Mouse (Mus musculus) MEL (cell line): ENCODE data around the gene Adgrb3. TPM values are rescaled to one million over a fixed set of nuclear protein-coding genes. Genes with fewer than 3 reads are reported as not detected.
A peak's percentile ranks its signal among the peaks of the same experiment; 100 is the strongest.

Experiments
- DNase-seq: peaks from one replicate; pipeline ENCODE4 v3.0.0; 2011; ENCODE audit warnings: low read depth, low spot score
- H3K27ac ChIP-seq: 2 replicates; pipeline ENCODE4 v1.5.1; 2012; ENCODE audit warnings: low read depth, mild to moderate bottlenecking, control low read depth, low read length, moderate library complexity; ENCODE audit not compliant: control insufficient read depth
- H3K27me3 ChIP-seq, 2 experiments: fragments of 150-350 bp in 1 of 2; sonication (generic) in 1 of 2; 2 replicates each; pipeline ENCODE4 v1.6.1; 2012; ENCODE audit warnings: low read length in 2 of 2, mild to moderate bottlenecking in 2 of 2, improper control_type of control experiment in 1 of 2, moderate library complexity in 1 of 2; ENCODE audit not compliant: insufficient read depth in 2 of 2, control insufficient read depth in 1 of 2
- H3K36me3 ChIP-seq, 2 experiments: 2 replicates each; pipeline ENCODE4 v1.6.1; 2012 to 2014; ENCODE audit warnings: low read length in 2 of 2, improper control_type of control experiment in 1 of 2, inconsistent platforms in 1 of 2, mild to moderate bottlenecking in 1 of 2; ENCODE audit not compliant: insufficient read depth in 2 of 2, control insufficient read depth in 1 of 2
- H3K4me1 ChIP-seq, 2 experiments: fragments of 150-350 bp in 1 of 2; sonication (generic) in 1 of 2; 2 replicates each; pipeline ENCODE4 v1.6.1; 2012; ENCODE audit warnings: low read length in 2 of 2, improper control_type of control experiment in 1 of 2, mild to moderate bottlenecking in 1 of 2; ENCODE audit not compliant: insufficient read depth in 2 of 2, control insufficient read depth in 1 of 2
- H3K4me3 ChIP-seq, 2 experiments: fragments of 150-350 bp in 1 of 2; sonication (generic) in 1 of 2; 2 replicates each; pipeline ENCODE4 v1.5.1; 2012; ENCODE audit warnings: low read depth in 2 of 2, low read length in 2 of 2, mild to moderate bottlenecking in 2 of 2, moderate library complexity in 2 of 2, control low read depth in 1 of 2, improper control_type of control experiment in 1 of 2; ENCODE audit not compliant: control insufficient read depth in 1 of 2, insufficient read depth in 1 of 2
- H3K79me2 ChIP-seq: 2 replicates; pipeline ENCODE4 v1.6.1; 2012; ENCODE audit warnings: mild to moderate bottlenecking, low read length, moderate library complexity; ENCODE audit not compliant: control insufficient read depth, poor library complexity, insufficient read depth
- H3K9ac ChIP-seq: 2 replicates; pipeline ENCODE4 v1.6.1; 2012; ENCODE audit warnings: low read depth, mild to moderate bottlenecking, control low read depth, low read length, moderate library complexity; ENCODE audit not compliant: control insufficient read depth, poor library complexity, severe bottlenecking
- H3K9me3 ChIP-seq: fragments of 150-350 bp; sonication (generic); replicated peaks from 2 replicates; pipeline ENCODE4 v1.6.1; 2012; ENCODE audit warnings: mild to moderate bottlenecking, low read length, improper control_type of control experiment, moderate library complexity; ENCODE audit not compliant: insufficient read depth
- BHLHE40 ChIP-seq: IDR thresholded peaks from 2 replicates; pipeline ENCODE4 v1.6.1; 2012; ENCODE audit warnings: low read depth, mild to moderate bottlenecking, inconsistent platforms, low read length, improper control_type of control experiment, borderline replicate concordance
- CHD1 ChIP-seq: IDR thresholded peaks from 2 replicates; pipeline ENCODE4 v1.6.1; 2012; ENCODE audit warnings: low read depth, mild to moderate bottlenecking, inconsistent platforms, low read length, improper control_type of control experiment
- CTCF ChIP-seq, 3 experiments: IDR thresholded peaks in 2 of 3; conservative IDR thresholded peaks in 1 of 3; 2 replicates each; pipeline ENCODE4 v1.5.1; 2011 to 2012; ENCODE audit warnings: low read length in 3 of 3, low read depth in 2 of 3, mild to moderate bottlenecking in 2 of 3, improper control_type of control experiment in 1 of 3, inconsistent platforms in 1 of 3, mixed read lengths in 1 of 3, moderate library complexity in 1 of 3; ENCODE audit not compliant: control insufficient read depth in 1 of 3, insufficient read depth in 1 of 3, poor library complexity in 1 of 3, severe bottlenecking in 1 of 3
- E2F4 ChIP-seq: IDR thresholded peaks from 2 replicates; pipeline ENCODE4 v1.6.1; 2011; ENCODE audit warnings: low read depth, low read length, improper control_type of control experiment, borderline replicate concordance
- EP300 ChIP-seq, 2 experiments: IDR thresholded peaks; 2 replicates each; pipeline ENCODE4 v1.6.1; 2011; ENCODE audit warnings: improper control_type of control experiment in 2 of 2, low read length in 2 of 2, low read depth in 1 of 2, mild to moderate bottlenecking in 1 of 2
- ETS1 ChIP-seq: IDR thresholded peaks from 2 replicates; pipeline ENCODE4 v1.6.1; 2012; ENCODE audit warnings: low read depth, mild to moderate bottlenecking, inconsistent platforms, low read length, improper control_type of control experiment, moderate library complexity
- GATA1 ChIP-seq: IDR thresholded peaks from 2 replicates; pipeline ENCODE4 v1.6.1; 2011; ENCODE audit warnings: low read depth, low read length, improper control_type of control experiment
- HCFC1 ChIP-seq: IDR thresholded peaks from 2 replicates; pipeline ENCODE4 v1.6.1; 2012; ENCODE audit warnings: low read depth, mild to moderate bottlenecking, inconsistent platforms, low read length, improper control_type of control experiment, moderate library complexity
- KAT2A ChIP-seq: conservative IDR thresholded peaks from 2 replicates; pipeline ENCODE4 v1.6.1; 2012; ENCODE audit warnings: low read depth, low read length, improper control_type of control experiment, inconsistent platforms
- MAFK ChIP-seq: IDR thresholded peaks from 2 replicates; pipeline ENCODE4 v1.6.1; 2011; ENCODE audit warnings: low read depth, mild to moderate bottlenecking, low read length, improper control_type of control experiment, borderline replicate concordance
- MAX ChIP-seq: IDR thresholded peaks from 2 replicates; pipeline ENCODE4 v1.6.1; 2011; ENCODE audit warnings: low read length, improper control_type of control experiment
- MAZ ChIP-seq: IDR thresholded peaks from 2 replicates; pipeline ENCODE4 v1.6.1; 2012; ENCODE audit warnings: low read depth, mild to moderate bottlenecking, inconsistent platforms, low read length, improper control_type of control experiment
- MXI1 ChIP-seq: IDR thresholded peaks from 2 replicates; pipeline ENCODE4 v1.6.1; 2011; ENCODE audit warnings: mild to moderate bottlenecking, low read depth, low read length, improper control_type of control experiment
- MYB ChIP-seq: IDR thresholded peaks from 2 replicates; pipeline ENCODE4 v1.6.1; 2011; ENCODE audit warnings: mild to moderate bottlenecking, low read depth, low read length, improper control_type of control experiment
- NELFE ChIP-seq: IDR thresholded peaks from 2 replicates; pipeline ENCODE4 v1.6.1; 2011; ENCODE audit warnings: low read depth, low read length, improper control_type of control experiment
- POLR2A ChIP-seq, 2 experiments: IDR thresholded peaks; 2 replicates each; pipeline ENCODE4 v1.6.1; 2011 to 2012; ENCODE audit warnings: low read length in 2 of 2, mild to moderate bottlenecking in 2 of 2, control low read depth in 1 of 2, improper control_type of control experiment in 1 of 2, low read depth in 1 of 2, moderate library complexity in 1 of 2; ENCODE audit not compliant: control insufficient read depth in 1 of 2, insufficient read depth in 1 of 2, poor library complexity in 1 of 2
- POLR2AphosphoS5 ChIP-seq: IDR thresholded peaks from 2 replicates; pipeline ENCODE4 v1.6.1; 2012; ENCODE audit warnings: low read depth, borderline replicate concordance, mild to moderate bottlenecking, inconsistent platforms, low read length, moderate library complexity, mixed read lengths
- RAD21 ChIP-seq: IDR thresholded peaks from 2 replicates; pipeline ENCODE4 v1.6.1; 2011; ENCODE audit warnings: mild to moderate bottlenecking, low read depth, low read length, improper control_type of control experiment
- RCOR1 ChIP-seq: IDR thresholded peaks from 2 replicates; pipeline ENCODE4 v1.6.1; 2012; ENCODE audit warnings: low read depth, mild to moderate bottlenecking, inconsistent platforms, low read length, improper control_type of control experiment
- SIN3A ChIP-seq: IDR thresholded peaks from 2 replicates; pipeline ENCODE4 v1.6.1; 2012; ENCODE audit warnings: low read length, improper control_type of control experiment, inconsistent platforms
- SMC3 ChIP-seq: IDR thresholded peaks from 2 replicates; pipeline ENCODE4 v1.6.1; 2011; ENCODE audit warnings: low read depth, low read length, improper control_type of control experiment
- TAL1 ChIP-seq: IDR thresholded peaks from 2 replicates; pipeline ENCODE4 v1.6.1; 2012; ENCODE audit warnings: mild to moderate bottlenecking, inconsistent platforms, low read length, moderate library complexity, mixed read lengths
- TBP ChIP-seq: IDR thresholded peaks from 2 replicates; pipeline ENCODE4 v1.8.0; 2011; ENCODE audit warnings: low read depth, low read length, improper control_type of control experiment
- TCF12 ChIP-seq: IDR thresholded peaks from 2 replicates; pipeline ENCODE4 v1.6.1; 2014; ENCODE audit warnings: low read depth, mild to moderate bottlenecking, inconsistent platforms, low read length, improper control_type of control experiment, moderate library complexity
- USF1 ChIP-seq: IDR thresholded peaks from 2 replicates; pipeline ENCODE4 v1.6.1; 2014; ENCODE audit warnings: low read depth, mild to moderate bottlenecking, inconsistent platforms, low read length, improper control_type of control experiment, moderate library complexity
- ZC3H11A ChIP-seq: IDR thresholded peaks from 2 replicates; pipeline ENCODE4 v1.6.1; 2012; ENCODE audit warnings: low read depth, mild to moderate bottlenecking, inconsistent platforms, low read length, improper control_type of control experiment
- ZKSCAN1 ChIP-seq: IDR thresholded peaks from 2 replicates; pipeline ENCODE4 v1.6.1; 2012; ENCODE audit warnings: low read depth, mild to moderate bottlenecking, inconsistent platforms, low read length, improper control_type of control experiment, moderate library complexity
- ZMIZ1 ChIP-seq: IDR thresholded peaks from 2 replicates; pipeline ENCODE4 v1.6.1; 2012; ENCODE audit warnings: low read depth, mild to moderate bottlenecking, inconsistent platforms, low read length, improper control_type of control experiment, moderate library complexity
- ZNF384 ChIP-seq: IDR thresholded peaks from 2 replicates; pipeline ENCODE4 v1.6.1; 2012; ENCODE audit warnings: low read depth, mild to moderate bottlenecking, inconsistent platforms, low read length, improper control_type of control experiment
- polyA plus RNA-seq, 2 experiments: library from polyadenylated mRNA; stranded (reverse) in 1 of 2; unstranded in 1 of 2; fragments of >175 nt in 1 of 2; fragments of >200 nt in 1 of 2; gene quantifications; 2 replicates each; pipeline versions ENCODE4 v1.2.1 to v1.2.4; 2012; ENCODE audit warnings: low replicate concordance in 2 of 2, low read depth in 1 of 2; ENCODE audit not compliant: insufficient read length in 2 of 2, insufficient read depth in 1 of 2, missing spikeins in 1 of 2
- total RNA-seq: library from RNA; depleted of rRNA; stranded (reverse); fragments of 300-350 nt; gene quantifications from 2 replicates; pipeline ENCODE4 v1.2.3, GENCODE M21; 2012

Adgrb3 gene
- total and polyA plus RNA-seq, 3 experiments: not detected

DNA sequence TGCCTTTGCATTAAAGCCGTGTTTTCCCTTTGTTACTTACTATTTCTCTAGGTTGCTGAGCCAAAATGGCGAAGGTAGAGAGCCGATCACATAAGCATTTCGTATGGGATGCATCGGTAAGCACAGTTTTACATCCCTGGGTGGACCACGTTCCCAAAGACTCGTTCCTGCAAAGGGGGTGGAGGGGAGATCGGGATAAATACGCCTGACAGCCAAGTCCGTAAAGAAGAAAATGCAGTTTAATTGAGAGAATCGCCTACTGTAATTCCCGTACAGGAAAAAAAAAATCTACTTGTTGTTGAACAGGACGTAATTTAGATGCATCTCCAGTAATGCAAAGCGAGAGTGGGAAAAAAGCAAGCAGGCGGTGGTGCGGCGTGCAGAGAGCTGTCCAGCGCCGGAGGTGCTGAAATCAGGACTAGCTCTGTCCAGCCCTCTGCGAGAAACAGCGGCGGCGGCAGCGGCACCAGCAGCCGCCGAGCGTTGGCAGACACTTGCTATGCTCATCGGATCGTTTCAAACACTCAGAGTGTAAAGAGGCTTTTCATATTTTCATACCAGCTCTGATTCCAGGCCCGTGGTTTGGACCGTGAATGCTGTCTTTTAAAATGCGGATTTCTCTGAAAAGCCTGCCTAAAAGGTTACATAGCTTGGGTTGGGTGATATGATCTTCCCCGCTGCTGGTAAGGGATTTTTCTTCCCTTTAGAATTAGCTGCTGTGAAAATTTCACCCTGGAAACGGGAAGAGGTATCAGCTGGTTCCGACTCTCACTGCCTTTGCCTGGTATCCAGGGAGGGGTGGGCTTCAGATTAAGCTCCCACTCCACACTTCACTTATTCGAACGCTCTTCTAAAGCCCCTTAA is 600.9 kb downstream of the Adgrb3 start:
- Histone ChIP-seq H3K4me1 (no peaks in the 10 kb centered on the region), H3K27me3 (no peaks in the 10 kb centered on the region), H3K9ac (no peak overlapping the region), H3K79me2 (no peaks in the 10 kb centered on the region), H3K4me3 (no peak overlapping the region), H3K36me3 (no peaks in the 10 kb centered on the region), H3K27ac (no peak overlapping the region), H3K9me3 (no peaks in the 10 kb centered on the region)
- DNase-seq: peak; percentile 12
- TF ChIP-seq POLR2A (IDR thresholded peaks at IDR 0.05; ENCODE audit: control insufficient read depth in 1 of 2, insufficient read depth in 1 of 2, low read depth in 1 of 2, low read length in 2 of 2, poor library complexity in 1 of 2) (no peak), USF1 (no peak), MXI1 (no peak), RAD21 (no peak), CTCF (IDR thresholded peaks at IDR 0.05 in 2 of 3, conservative IDR thresholded peaks at IDR 0.05 in 1 of 3; ENCODE audit: control insufficient read depth in 1 of 3, insufficient read depth in 1 of 3, low read depth in 2 of 3, low read length in 3 of 3, poor library complexity in 1 of 3, severe bottlenecking in 1 of 3) (no peak), KAT2A (no peak), ZNF384 (no peak), POLR2AphosphoS5 (no peak), ZMIZ1 (no peak), TCF12 (no peak), ETS1 (no peak), EP300 (IDR thresholded peaks at IDR 0.05; ENCODE audit: low read depth in 1 of 2, low read length in 2 of 2) (no peak), HCFC1 (no peak), SMC3 (no peak), SIN3A (no peak), MAFK (no peak), RCOR1 (no peak), ZC3H11A (no peak), GATA1 (no peak), MAZ (no peak)

DNA sequence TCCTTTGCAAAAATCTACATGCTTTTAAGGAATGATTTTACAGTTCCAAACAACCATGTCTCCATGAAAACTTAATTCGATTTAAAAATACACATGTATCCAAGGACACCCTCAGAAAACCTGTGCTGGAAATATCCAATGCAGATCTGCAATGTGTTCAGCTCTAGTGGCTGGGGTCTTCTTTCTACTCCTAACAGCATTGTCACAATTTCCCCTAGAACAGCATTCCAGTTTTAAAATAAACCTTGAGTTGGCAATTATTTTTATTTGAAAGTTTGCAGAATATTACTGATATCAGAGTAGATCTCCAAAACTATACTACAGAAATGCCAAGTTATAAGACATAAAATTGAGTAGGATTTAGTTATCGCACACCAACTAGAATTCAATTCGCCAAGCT is 601.6 kb downstream of the Adgrb3 start:
- no peak overlapping the region for H3K9ac ChIP-seq
- TF ChIP-seq TCF12 (no peak), CHD1 (no peak), ZKSCAN1 (no peak), TBP (no peak), MAX (no peak), RAD21 (no peak), RCOR1 (no peak), E2F4 (no peak), NELFE (no peak), BHLHE40 (no peak), TAL1 (no peak), EP300 (IDR thresholded peaks at IDR 0.05; ENCODE audit: low read depth in 1 of 2, low read length in 2 of 2) (no peak), USF1 (no peak), MYB (no peak)
- TF ChIP-seq, all 39 proteins: peak for 0
- Histone ChIP-seq H3K79me2 (no peaks in the 10 kb centered on the region), H3K27ac (no peak overlapping the region), H3K36me3 (no peaks in the 10 kb centered on the region), H3K4me3 (no peak overlapping the region), H3K9me3 (no peaks in the 10 kb centered on the region), H3K4me1 (no peaks in the 10 kb centered on the region), H3K27me3 (no peaks in the 10 kb centered on the region)
- DNase-seq: no peak
